Mouse (Mus musculus) B cell, adult 67 days (primary cell): ENCODE measurements around the gene Ubtd1. TPM values are rescaled to one million over a fixed set of nuclear protein-coding genes. Genes with fewer than 3 reads are reported as not detected.

Source experiments
- total RNA-seq, 2 experiments: library from RNA; stranded (reverse); gene quantifications; 4 replicates each; pipeline ENCODE4 v1.2.4; 2023

The Ubtd1 gene
- 1 to 10 TPM; 8.8 to 9.3 TPM for total RNA-seq

GRCm38 (mm10) chr19:41981595-41981927, at the start of gene Ubtd1:
Gene Ubtd1 (plus strand): TSS chr19:41981763.

DNA sequence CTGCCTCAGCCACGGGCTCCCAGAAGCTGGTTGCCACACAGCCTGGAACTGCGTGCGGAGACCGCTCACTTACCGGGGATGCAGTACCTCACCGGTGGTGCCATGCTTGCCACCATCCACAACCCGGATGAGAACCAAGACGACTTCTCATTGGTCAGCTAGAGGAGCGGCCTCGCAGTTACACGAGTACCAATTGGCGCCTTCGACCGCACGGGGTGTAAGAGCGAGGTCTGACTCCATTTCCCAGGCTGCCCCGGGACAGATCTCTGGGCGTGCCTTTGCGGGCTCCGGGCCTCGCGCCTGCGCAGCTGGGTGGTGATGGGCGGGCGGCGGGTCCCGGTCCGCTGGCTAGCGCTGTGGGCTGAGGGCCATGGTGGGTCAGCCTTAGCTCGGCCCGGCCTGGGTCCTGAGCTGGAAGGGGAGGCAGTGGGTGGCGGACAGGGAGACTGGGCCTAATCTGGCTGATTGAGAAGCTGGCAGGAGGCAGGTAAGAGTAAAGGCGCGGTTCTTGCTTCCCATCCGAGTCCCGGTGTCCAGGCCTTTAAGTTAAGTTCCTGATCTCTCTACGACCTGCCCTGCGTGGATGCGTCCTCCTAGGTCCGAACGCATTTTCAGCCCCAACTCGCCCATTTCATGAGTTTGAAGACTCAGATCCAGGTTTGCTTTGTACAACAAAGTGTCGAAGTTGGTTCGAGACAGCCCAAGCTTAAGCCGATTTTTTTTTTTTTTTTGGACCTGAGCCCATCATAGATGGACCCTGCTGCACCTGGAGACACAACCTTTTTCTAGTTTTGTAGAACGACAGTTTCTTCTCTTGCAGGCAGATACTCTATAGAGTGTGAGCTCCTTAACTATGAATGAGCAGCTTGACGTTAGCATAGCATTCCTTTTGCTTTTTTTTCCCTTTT, 48.1 kb upstream of the Ubtd1 start, which contains the start of the genes Exosc1 and Zdhhc16:
TSS of gene Exosc1 (minus strand) at position 245 of the 908 bp plus-strand sequence.
TSS of gene Zdhhc16 (plus strand) at position 302 of the 908 bp plus-strand sequence.

GRCm38 (mm10) chr19:41980819-41981594, 556 bp upstream of the Ubtd1 start, which contains the start of gene Mms19:
Gene Mms19 (minus strand): TSS chr19:41981157.

DNA sequence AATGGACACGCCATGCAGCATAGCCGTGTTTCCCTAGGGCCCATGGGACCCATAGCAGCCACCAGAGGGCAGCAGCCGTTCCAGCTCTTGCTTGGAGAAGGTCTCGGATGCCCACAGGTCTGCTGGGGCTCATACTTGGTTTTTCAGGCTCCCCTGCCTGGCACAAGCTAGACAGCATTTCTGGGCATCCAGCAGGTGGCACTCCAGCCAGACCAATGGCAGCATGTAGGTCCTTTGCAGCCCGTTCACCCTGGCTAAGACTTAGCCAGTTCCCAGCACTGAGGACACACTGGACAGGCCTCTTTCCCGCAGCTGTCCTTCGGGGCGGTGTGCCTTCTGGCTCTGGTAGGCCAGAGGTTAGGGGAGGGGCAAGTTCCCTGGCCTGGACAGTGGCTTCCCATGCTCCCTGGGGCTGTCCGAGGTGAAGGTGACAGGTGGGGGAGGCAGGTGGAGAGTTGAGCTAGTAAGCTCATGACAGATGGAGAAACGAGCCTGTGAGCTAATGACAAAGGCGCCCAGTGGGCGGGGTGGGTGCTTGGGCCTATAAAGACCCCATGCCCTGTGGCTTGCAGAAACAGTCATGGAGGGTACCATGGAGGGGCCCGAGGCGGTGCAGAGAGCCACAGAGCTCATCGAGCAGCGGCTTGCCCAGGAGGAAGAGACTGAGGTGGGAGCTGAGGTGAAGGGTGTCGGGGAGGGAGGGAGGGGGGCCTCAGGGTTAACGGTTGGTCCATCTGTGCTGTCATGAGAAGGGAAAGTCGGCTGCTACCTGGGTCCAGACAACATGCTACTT, 54.1 kb downstream of the Ubtd1 start, which contains the start of gene Ankrd2:
TSS of gene Ankrd2 (plus strand) at position 545 of the 793 bp plus-strand sequence.

GRCm38 (mm10) chr19:42045269-42046102, 63.9 kb downstream of the Ubtd1 start, which contains the start of gene Hoga1:
Gene Hoga1 (plus strand): TSS chr19:42045610.

DNA sequence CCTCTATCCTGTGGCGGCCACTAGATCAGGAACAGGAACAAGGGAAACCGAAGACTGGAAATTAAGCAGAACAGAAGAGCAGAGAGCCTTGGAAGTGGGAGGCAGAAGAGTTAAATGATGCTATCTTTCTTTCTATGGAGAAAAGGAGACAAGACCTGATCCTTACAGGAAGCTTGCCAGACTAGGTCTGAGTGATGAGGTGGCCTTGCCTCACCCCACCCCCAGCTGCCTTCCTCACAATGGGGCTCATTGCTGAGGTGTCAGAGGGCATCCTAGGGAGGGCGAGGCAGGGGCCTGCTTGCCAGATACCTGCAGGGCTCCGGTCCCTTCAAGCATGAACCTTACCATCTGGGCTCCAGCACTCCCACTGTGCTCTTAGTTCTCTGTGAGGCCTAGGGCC, 70.4 kb downstream of the Ubtd1 start, which contains the start of gene 4933411K16Rik:
TSS of gene 4933411K16Rik (plus strand) at position 301 of the 400 bp plus-strand sequence.

Other genes starting within 250 kb of the Ubtd1 start
- gene Slit1, start 238.1 kb upstream of the Ubtd1 start, total RNA-seq = under 1 TPM; 0.21 to 0.41 TPM
- gene Arhgap19, start 179.7 kb upstream of the Ubtd1 start, total RNA-seq = 1 to 10 TPM; 3.2 to 3.4 TPM
- gene Frat1, start 151.8 kb upstream of the Ubtd1 start, total RNA-seq = 10 to 100 TPM; 30.6 to 34.9 TPM
- gene Frat2, start 133.6 kb upstream of the Ubtd1 start, total RNA-seq = 10 to 100 TPM; 38.2 to 44.8 TPM
- gene Rrp12, start 85.6 kb upstream of the Ubtd1 start, total RNA-seq = 10 to 100 TPM; 25.6 to 27.8 TPM
- gene Pgam1, start 69.8 kb upstream of the Ubtd1 start, total RNA-seq = 100 to 1,000 TPM; 102 to 106 TPM
- 10 to 100 TPM; 53.8 to 57.0 TPM for gene Exosc1, start 48.3 kb upstream of the Ubtd1 start, total RNA-seq
- 10 to 100 TPM; 40.3 to 41.5 TPM for gene Zdhhc16, start 48.3 kb upstream of the Ubtd1 start, total RNA-seq
- gene Mms19, start 606 bp upstream of the Ubtd1 start, total RNA-seq = 100 to 1,000 TPM in 1 of 2 experiments, 10 to 100 TPM in 1; 79.2 to 111 TPM
- gene Ankrd2, start 54.2 kb downstream of the Ubtd1 start, total RNA-seq = not detected
- not detected for gene Hoga1, start 63.8 kb downstream of the Ubtd1 start, total RNA-seq
- gene 4933411K16Rik, start 70.5 kb downstream of the Ubtd1 start, total RNA-seq = not detected
- gene Morn4, start 104.6 kb downstream of the Ubtd1 start, total RNA-seq = under 1 TPM in 1 of 2 experiments, not detected in 1; 0.29 TPM
- 10 to 100 TPM; 40.8 to 42.0 TPM for gene Pi4k2a, start 108.7 kb downstream of the Ubtd1 start, total RNA-seq
- 1 to 10 TPM; 1.1 to 4.1 TPM for gene Avpi1, start 147.3 kb downstream of the Ubtd1 start, total RNA-seq
- gene Marveld1, start 165.6 kb downstream of the Ubtd1 start, total RNA-seq = 1 to 10 TPM in 1 of 2 experiments, under 1 TPM in 1; 0.77 to 1.2 TPM
- gene Zfyve27, start 182.2 kb downstream of the Ubtd1 start, total RNA-seq = 10 to 100 TPM; 80.3 to 86.8 TPM
- gene Sfrp5, start 220.5 kb downstream of the Ubtd1 start, total RNA-seq = not detected